Mouse (Mus musculus): ENCODE data around the gene Gm20388. TPM values are rescaled to one million over a fixed set of nuclear protein-coding genes. Genes with fewer than 3 reads are reported as not detected.

The Gm20388 gene
- polyA plus RNA-seq, 1 experiment from 2014 or later = not detected

DNA sequence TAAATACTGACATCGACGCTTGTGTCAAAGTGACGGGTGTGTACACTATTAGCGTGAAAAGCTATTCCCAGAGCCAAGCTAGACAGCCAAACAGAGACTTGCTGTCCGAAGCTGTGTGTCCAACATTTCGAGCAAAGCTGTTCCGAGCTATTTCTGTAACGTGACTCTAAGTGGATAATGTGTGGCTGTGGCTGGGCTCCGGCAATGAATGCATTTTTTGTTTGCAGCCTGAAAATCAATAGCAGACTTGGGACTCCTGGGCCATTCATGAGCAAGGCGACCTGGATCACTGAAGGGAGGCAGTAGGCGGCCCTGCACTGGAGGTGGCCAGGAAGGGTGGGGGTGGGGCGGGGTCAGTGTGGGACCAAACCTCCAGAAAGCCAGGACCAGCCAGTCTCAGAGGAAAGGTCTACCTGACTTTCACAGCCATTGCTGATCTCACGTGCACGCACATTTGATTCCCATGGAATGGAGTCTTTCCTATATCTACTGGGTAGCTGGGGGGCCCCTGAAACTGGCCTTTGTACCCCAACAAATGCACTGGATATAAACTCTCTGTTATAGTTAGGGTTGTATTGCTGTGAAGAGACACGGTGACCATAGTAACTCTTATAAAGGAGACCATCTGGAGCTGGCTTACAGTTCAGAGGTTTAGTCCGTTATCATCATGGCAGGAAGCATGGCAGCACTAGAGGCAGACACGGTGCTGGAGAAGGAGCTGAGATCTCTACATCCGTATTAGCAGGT, 1415.7 kb downstream of the Gm20388 start:
- Histone ChIP-seq H3K4me2 (replicated peaks; ENCODE audit: low read depth) (no peak overlapping the region), H3K9me3 (ENCODE audit: control insufficient read depth, low read length) (no peaks in the 10 kb centered on the region), H3K36me3 (ENCODE audit: control insufficient read depth, insufficient read depth, low read length) (no peaks in the 10 kb centered on the region), H3K27ac (replicated peaks) (no peak overlapping the region; the same call in 1 of the 2 replicates), H3K4me3 (ENCODE audit: low read depth, low read length) (no peak overlapping the region), H3K9ac (ENCODE audit: low read length) (no peak overlapping the region), H3K4me1 (replicated peaks; ENCODE audit: control insufficient read depth, insufficient read depth) (no peaks in the 10 kb centered on the region), H3K27me3 (ENCODE audit: control insufficient read depth, insufficient read depth, low read length) (no peaks in the 10 kb centered on the region)
- peak; percentile 58; the same call in 1 of the 2 replicates for ATAC-seq (ENCODE audit: low FRiP score, low TSS enrichment)
- TF ChIP-seq EP300 (optimal IDR thresholded peaks at IDR 0.05) (no peak), CTCF (IDR thresholded peaks at IDR 0.05; ENCODE audit: low read depth) (no peak)
- 41% methylated on average over 18 of the region's 18 CpGs for WGBS
- DNase-seq (ENCODE audit: low spot score) = peak; percentile 36

DNA sequence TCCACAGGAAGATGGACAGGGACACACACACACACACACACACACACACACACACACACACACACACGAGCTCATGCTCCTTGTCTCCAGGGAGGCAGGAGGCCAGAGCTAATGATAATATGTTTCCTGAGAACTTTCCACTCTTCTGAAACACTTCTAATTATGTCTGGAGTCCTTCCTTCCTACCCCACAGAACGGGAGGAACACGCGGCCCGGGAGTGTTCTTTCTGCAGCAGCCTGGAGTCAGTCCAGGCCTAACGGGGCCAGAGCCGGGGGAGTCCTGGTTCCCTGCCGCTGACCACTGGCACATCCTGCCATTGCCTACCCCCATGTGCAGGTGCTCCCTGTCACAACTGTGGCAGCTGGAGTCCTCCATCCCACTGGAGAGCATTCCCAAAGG, 1421.8 kb downstream of the Gm20388 start:
- H3K27me3 ChIP-seq (ENCODE audit: control insufficient read depth, insufficient read depth, low read length) = no peaks in the 10 kb centered on the region
- ATAC-seq (ENCODE audit: low FRiP score, low TSS enrichment) (no peak), DNase-seq (ENCODE audit: low spot score) (no peak)
- WGBS = 38% methylated on average over 8 of the region's 8 CpGs
- no peak overlapping the region for H3K4me3 ChIP-seq (ENCODE audit: low read depth, low read length)
- H3K4me2 ChIP-seq (replicated peaks; ENCODE audit: low read depth) = no peak overlapping the region
- no peak overlapping the region for H3K9ac ChIP-seq (ENCODE audit: low read length)
- TF ChIP-seq EP300 (optimal IDR thresholded peaks at IDR 0.05) = no peak
- TF ChIP-seq CTCF (IDR thresholded peaks at IDR 0.05; ENCODE audit: low read depth) = no peak
- H3K36me3 ChIP-seq (ENCODE audit: control insufficient read depth, insufficient read depth, low read length) = no peaks in the 10 kb centered on the region
- H3K9me3 ChIP-seq (ENCODE audit: control insufficient read depth, low read length) = no peaks in the 10 kb centered on the region
- no peak overlapping the region for H3K27ac ChIP-seq (replicated peaks)
- H3K4me1 ChIP-seq (replicated peaks; ENCODE audit: control insufficient read depth, insufficient read depth) = peaks cover 2% of the 10 kb centered on the region; the same call in 1 of the 2 replicates

DNA sequence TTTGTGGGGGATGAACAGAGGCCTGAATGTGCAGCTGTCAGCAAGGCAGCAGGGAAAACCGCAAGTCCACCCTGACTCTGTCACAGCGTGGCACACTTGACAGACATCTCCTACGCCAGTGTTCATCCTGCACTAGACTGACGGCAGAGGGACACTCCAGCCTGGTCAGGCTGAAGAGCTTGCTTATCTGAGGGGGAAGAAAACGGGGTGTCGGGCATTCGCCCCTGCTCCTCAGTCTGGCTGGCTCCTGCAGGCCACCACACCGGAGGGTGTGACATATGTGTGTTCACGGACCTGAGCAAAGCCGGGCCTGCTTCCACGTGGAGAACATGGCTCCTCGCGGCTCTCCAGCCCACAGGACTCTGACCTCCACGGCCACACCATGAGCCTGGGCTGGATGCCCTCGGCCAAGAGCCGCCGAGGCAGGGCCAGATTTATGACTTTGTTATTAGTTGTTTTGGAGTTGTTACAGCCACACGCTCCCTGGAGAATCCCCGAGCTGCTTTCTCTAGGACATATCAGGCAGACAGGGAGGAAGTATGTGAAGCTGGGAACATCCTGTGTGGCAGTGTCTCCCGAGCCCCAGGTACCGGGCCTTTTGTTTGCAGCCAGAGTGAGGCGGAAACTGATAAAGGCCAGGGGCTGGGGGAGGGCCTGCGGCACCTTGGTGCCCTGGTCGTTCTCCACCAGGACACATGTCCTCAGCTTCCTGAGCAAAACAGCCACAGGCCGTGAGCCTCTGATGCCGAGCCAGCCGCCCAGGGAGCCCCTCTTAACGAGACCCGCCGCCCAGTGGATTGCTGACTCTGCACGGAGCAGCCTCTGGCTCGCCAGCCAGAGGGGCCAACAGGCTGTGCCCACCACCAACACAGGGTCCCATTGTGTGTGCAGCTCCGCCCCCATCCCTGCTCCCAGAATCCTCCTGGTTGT, 1424.1 kb downstream of the Gm20388 start:
- TF ChIP-seq EP300 (optimal IDR thresholded peaks at IDR 0.05) (no peak), CTCF (IDR thresholded peaks at IDR 0.05; ENCODE audit: low read depth) (no peak)
- Histone ChIP-seq H3K27me3 (ENCODE audit: control insufficient read depth, insufficient read depth, low read length) (no peaks in the 10 kb centered on the region), H3K27ac (replicated peaks) (no peak overlapping the region), H3K9ac (ENCODE audit: low read length) (no peak overlapping the region), H3K4me3 (ENCODE audit: low read depth, low read length) (no peak overlapping the region), H3K4me2 (replicated peaks; ENCODE audit: low read depth) (no peak overlapping the region), H3K4me1 (replicated peaks; ENCODE audit: control insufficient read depth, insufficient read depth) (peaks cover 2% of the 10 kb centered on the region; the same call in 1 of the 2 replicates), H3K36me3 (ENCODE audit: control insufficient read depth, insufficient read depth, low read length) (no peaks in the 10 kb centered on the region), H3K9me3 (ENCODE audit: control insufficient read depth, low read length) (no peaks in the 10 kb centered on the region)
- DNase-seq (ENCODE audit: low spot score) (peak; percentile 18), ATAC-seq (ENCODE audit: low FRiP score, low TSS enrichment) (peak; percentile 39)
- 47% methylated on average over 33 of the region's 33 CpGs for WGBS

DNA sequence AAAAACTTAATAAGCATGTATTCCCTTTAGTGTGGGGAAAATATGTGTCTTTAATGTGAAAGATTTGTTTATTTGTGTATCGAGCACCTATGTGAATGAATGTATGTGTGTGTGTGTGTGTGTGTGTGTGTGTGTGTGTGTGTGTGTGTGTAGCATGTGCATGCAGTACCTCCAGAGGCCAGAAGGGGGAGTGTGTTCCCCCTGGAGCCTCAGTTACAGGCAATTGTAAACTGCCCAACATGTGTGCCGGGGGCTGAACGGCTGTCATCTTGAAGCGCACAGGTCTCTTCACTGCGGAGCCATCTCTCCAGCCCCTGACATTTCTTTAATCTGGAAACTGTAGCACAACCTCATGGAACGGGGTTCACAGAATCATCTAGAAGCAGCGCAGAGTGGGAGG, 1425.0 kb downstream of the Gm20388 start:
- no peak overlapping the region for H3K27ac ChIP-seq (replicated peaks)
- no peak overlapping the region for H3K9ac ChIP-seq (ENCODE audit: low read length)
- H3K36me3 ChIP-seq (ENCODE audit: control insufficient read depth, insufficient read depth, low read length) = no peaks in the 10 kb centered on the region
- DNase-seq (ENCODE audit: low spot score) = no peak
- H3K4me2 ChIP-seq (replicated peaks; ENCODE audit: low read depth) = no peak overlapping the region
- no peaks in the 10 kb centered on the region for H3K9me3 ChIP-seq (ENCODE audit: control insufficient read depth, low read length)
- H3K4me1 ChIP-seq (replicated peaks; ENCODE audit: control insufficient read depth, insufficient read depth) = peaks cover 2% of the 10 kb centered on the region; the same call in 1 of the 2 replicates
- no peak overlapping the region for H3K4me3 ChIP-seq (ENCODE audit: low read depth, low read length)
- no peak for ATAC-seq (ENCODE audit: low FRiP score, low TSS enrichment)
- H3K27me3 ChIP-seq (ENCODE audit: control insufficient read depth, insufficient read depth, low read length) = no peaks in the 10 kb centered on the region
- TF ChIP-seq EP300 (optimal IDR thresholded peaks at IDR 0.05) = no peak
- TF ChIP-seq CTCF (IDR thresholded peaks at IDR 0.05; ENCODE audit: low read depth) = peak; percentile 43
- 95% methylated on average over 7 of the region's 7 CpGs for WGBS

DNA sequence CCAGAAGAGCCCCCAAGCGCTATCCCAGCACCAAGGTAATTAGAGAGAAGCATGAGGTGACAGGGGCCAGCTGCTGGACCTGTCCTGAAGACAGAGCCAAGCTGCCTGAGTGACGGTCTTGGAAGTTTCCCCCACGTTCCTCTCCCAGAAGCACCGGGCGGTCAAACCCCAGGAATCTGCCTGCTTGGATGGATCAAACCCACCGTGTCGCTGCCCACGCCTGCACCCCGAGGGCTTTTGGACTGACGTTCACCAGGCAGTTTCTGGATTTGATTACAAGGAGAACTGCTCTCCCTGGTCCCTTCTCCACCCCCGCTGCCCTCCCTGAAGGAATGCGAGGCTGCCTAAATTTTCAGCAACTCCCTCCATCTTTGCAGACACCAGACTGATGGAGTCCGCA, 1432.3 kb downstream of the Gm20388 start:
- no peak overlapping the region for H3K4me2 ChIP-seq (replicated peaks; ENCODE audit: low read depth)
- H3K9ac ChIP-seq (ENCODE audit: low read length) = no peak overlapping the region
- H3K27ac ChIP-seq (replicated peaks) = no peak overlapping the region
- H3K9me3 ChIP-seq (ENCODE audit: control insufficient read depth, low read length) = no peaks in the 10 kb centered on the region
- no peaks in the 10 kb centered on the region for H3K4me1 ChIP-seq (replicated peaks; ENCODE audit: control insufficient read depth, insufficient read depth)
- no peaks in the 10 kb centered on the region for H3K27me3 ChIP-seq (ENCODE audit: control insufficient read depth, insufficient read depth, low read length)
- no peak for DNase-seq (ENCODE audit: low spot score)
- ATAC-seq (ENCODE audit: low FRiP score, low TSS enrichment) = no peak
- TF ChIP-seq CTCF (IDR thresholded peaks at IDR 0.05; ENCODE audit: low read depth) (no peak), EP300 (optimal IDR thresholded peaks at IDR 0.05) (no peak)
- H3K36me3 ChIP-seq (ENCODE audit: control insufficient read depth, insufficient read depth, low read length) = no peaks in the 10 kb centered on the region
- H3K4me3 ChIP-seq (ENCODE audit: low read depth, low read length) = no peak overlapping the region
- WGBS = 44% methylated on average over 13 of the region's 13 CpGs
